Mouse (Mus musculus): ENCODE data around the gene Rab19. TPM values are rescaled to one million over a fixed set of nuclear protein-coding genes. Genes with fewer than 3 reads are reported as not detected.
"Not testable (repeated sequence)": the region's sequence is repeated elsewhere in the genome, so short reads cannot be mapped to it uniquely, and the experiment has no call there.

The Rab19 gene
- polyA plus RNA-seq, 1 experiment from 2014 or later = 0.31 TPM

DNA sequence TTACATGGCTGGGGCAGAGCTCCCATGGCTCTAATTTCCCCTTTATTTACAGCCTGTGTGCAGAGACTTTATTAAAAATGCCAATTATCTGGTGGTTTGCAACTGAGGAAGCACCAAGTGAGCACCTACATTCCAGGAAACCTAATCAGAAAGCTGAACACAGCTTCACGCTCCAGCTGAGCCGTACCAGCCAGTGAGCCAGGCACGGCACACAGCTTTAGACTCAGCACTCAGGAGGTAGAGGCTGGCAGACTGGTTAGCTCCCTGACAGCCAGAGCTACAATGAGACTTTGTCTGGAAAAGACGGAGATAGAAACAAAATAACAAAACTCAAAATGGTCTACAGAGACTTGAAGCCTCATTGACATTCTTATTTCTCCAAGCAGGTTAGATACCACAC, 14.5 kb downstream of the Rab19 start:
- Histone ChIP-seq H3K9me3 (no peaks in the 10 kb centered on the region), H3K27ac (no peak overlapping the region), H3K27me3 (replicated peaks) (no peaks in the 10 kb centered on the region), H3K4me1 (no peaks in the 10 kb centered on the region), H3K4me3 (no peak overlapping the region), H3K4me2 (no peak overlapping the region), H3K36me3 (replicated peaks) (peaks cover 16% of the 10 kb centered on the region), H3K9ac (no peak overlapping the region)
- 81% methylated on average over 4 of the region's 4 CpGs for WGBS
- no peak for ATAC-seq (replicated peaks)

DNA sequence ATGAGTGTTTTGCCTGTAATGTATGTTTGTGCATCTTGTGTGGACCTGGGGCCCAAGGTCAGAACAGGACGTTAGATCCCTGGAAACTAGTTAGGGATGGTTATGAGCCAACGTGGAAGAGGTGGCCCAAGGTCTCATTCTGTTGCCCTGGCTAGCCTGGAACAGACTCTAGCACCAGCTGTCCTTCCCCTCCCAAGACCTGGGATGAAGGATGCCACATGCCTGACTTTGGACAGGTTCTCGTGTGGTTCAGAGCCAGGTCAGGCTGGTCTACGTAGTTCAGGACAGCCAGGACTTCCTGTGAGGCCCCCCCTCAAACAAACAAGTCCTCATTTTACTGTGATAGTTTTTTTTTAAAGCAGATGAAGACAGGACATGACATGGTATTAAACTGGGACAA, 14.9 kb downstream of the Rab19 start:
- no peak for ATAC-seq (replicated peaks)
- no peak overlapping the region for H3K27ac ChIP-seq

DNA sequence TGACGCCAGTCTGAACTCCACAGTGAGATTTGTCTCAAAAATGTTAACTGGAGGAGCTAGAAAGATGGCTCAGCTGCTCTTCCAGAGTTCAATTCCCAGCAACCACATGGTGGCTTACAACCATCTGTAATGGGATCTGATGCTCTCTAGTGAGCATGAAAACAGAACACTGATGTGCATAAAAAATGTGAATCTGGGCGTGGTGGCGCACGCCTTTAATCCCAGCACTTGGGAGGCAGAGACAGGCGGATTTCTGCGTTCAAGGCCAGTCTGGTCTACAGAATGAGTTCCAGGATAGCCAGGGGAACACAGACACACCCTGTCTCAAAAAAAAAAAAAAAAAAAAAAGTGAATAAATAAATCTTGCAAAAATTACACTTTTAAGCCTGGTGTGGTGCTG, 16.1 kb downstream of the Rab19 start:
- no peak overlapping the region for H3K9ac ChIP-seq
- no peaks in the 10 kb centered on the region for H3K4me1 ChIP-seq
- H3K36me3 ChIP-seq (replicated peaks) = peaks cover 19% of the 10 kb centered on the region
- H3K27me3 ChIP-seq (replicated peaks) = no peaks in the 10 kb centered on the region
- H3K4me2 ChIP-seq = no peak overlapping the region
- WGBS = 93% methylated on average over 6 of the region's 6 CpGs
- H3K27ac ChIP-seq = no peak overlapping the region
- H3K9me3 ChIP-seq = no peaks in the 10 kb centered on the region
- H3K4me3 ChIP-seq = no peak overlapping the region
- no peak for ATAC-seq (replicated peaks)

More for the DNA sequence above, 14.9 kb downstream of the Rab19 start:
- no peak overlapping the region for H3K9ac ChIP-seq
- H3K4me1 ChIP-seq = no peaks in the 10 kb centered on the region
- no peak overlapping the region for H3K4me2 ChIP-seq
- WGBS = 86% methylated on average over 4 of the region's 4 CpGs
- peaks cover 16% of the 10 kb centered on the region for H3K36me3 ChIP-seq (replicated peaks)
- H3K9me3 ChIP-seq = no peaks in the 10 kb centered on the region
- H3K27me3 ChIP-seq (replicated peaks) = no peaks in the 10 kb centered on the region
- H3K4me3 ChIP-seq = no peak overlapping the region

DNA sequence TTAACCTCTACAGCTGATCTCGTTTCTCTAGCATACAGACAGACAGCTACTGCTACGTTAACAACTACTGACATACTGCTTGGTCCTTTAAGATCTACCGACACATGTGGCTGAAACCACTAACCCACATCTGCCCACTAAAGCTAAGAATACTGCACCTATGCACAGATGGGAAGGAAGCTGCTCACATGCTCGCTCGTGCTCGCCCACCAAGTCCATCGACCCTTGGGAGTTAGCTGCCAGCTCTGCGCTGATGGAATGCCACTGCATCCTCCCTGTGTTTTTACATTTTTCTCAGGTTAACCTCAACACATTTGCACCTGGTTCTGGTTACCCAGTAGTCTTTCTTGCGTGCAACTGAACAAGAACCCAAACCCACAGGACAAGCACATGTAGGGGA, 17.4 kb downstream of the Rab19 start:
- Histone ChIP-seq H3K4me3 (no peak overlapping the region), H3K27ac (no peak overlapping the region), H3K4me2 (no peak overlapping the region), H3K9ac (no peak overlapping the region), H3K36me3 (replicated peaks) (peaks cover 22% of the 10 kb centered on the region), H3K4me1 (no peaks in the 10 kb centered on the region), H3K9me3 (no peaks in the 10 kb centered on the region), H3K27me3 (replicated peaks) (no peaks in the 10 kb centered on the region)
- WGBS = 94% methylated on average over 9 of the region's 9 CpGs
- ATAC-seq (replicated peaks) = no peak

DNA sequence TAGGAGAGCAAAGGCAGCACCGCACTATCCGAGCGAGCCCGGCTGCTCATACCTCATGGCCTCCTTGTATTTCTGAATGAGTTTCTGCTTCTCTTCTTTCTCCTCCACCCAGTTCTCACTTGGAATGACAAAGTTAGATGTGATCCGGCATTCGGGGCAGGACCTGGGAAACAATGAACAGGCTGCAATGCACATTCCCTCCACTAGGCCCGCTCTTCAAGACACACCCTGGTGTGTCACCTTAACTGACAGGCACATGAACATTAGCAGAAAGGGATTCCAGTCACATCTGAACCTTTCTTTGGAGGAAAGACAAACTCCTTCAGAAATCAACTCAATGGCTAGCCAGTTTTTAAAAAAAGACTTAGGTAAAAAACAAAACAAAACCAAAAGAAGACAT, 19.4 kb downstream of the Rab19 start:
- WGBS = 61% methylated on average over 7 of the region's 7 CpGs
- Histone ChIP-seq H3K27ac (no peak overlapping the region), H3K9me3 (no peaks in the 10 kb centered on the region), H3K4me1 (no peaks in the 10 kb centered on the region), H3K9ac (no peak overlapping the region), H3K36me3 (replicated peaks) (peaks cover 36% of the 10 kb centered on the region), H3K27me3 (replicated peaks) (no peaks in the 10 kb centered on the region), H3K4me3 (no peak overlapping the region), H3K4me2 (no peak overlapping the region)
- no peak for ATAC-seq (replicated peaks)

DNA sequence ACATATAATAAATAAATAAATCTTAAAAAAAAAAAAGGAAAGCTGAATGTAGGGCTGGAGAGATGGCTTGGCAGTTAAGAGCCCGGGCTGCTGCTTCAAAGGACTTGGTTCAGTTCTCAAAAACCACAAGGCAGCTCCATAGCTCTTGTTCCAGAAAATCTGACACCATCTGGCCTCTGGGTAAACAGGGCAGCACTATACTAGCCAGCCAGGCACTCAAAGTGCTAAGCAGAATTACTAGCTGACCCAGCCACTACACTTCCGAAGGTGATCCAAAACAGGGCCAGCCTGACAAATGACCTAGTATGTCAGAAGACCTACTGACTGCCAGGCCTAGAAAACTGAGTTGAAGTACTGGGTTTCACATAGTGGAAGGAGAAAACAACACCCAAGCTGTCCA, 22.2 kb downstream of the Rab19 start:
- no peak for ATAC-seq (replicated peaks)
- WGBS = 93% methylated on average over 2 of the region's 2 CpGs
- Histone ChIP-seq H3K9me3 (no peaks in the 10 kb centered on the region), H3K27me3 (replicated peaks) (no peaks in the 10 kb centered on the region), H3K4me2 (no peak overlapping the region), H3K36me3 (replicated peaks) (peaks cover 39% of the 10 kb centered on the region), H3K4me1 (no peaks in the 10 kb centered on the region), H3K9ac (no peak overlapping the region), H3K4me3 (no peak overlapping the region), H3K27ac (no peak overlapping the region)

DNA sequence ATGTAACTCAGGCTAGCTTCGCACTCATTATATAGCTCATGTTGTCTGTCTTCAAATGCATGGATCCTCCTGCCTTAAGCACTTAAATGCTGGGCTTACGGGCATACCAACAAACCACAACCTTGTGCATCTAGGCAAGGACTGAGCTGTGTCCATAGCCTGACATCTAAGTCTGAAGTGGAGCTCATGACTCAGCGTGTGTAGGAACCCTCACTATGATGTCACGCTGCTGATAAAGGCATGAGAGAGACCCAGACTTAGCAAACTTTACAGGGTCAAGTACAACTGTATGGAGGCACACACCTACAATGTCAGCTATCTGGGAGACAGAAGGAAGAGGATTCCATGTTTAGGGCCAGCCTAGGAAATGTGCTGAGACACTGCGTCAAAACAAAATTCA, 25.5 kb downstream of the Rab19 start:
- Histone ChIP-seq H3K9ac (no peak overlapping the region), H3K27me3 (replicated peaks) (no peaks in the 10 kb centered on the region), H3K4me1 (no peaks in the 10 kb centered on the region), H3K9me3 (no peaks in the 10 kb centered on the region), H3K27ac (no peak overlapping the region), H3K4me2 (no peak overlapping the region), H3K4me3 (no peak overlapping the region), H3K36me3 (replicated peaks) (peaks cover 31% of the 10 kb centered on the region)
- ATAC-seq (replicated peaks) = no peak
- WGBS = 93% methylated on average over 5 of the region's 5 CpGs

DNA sequence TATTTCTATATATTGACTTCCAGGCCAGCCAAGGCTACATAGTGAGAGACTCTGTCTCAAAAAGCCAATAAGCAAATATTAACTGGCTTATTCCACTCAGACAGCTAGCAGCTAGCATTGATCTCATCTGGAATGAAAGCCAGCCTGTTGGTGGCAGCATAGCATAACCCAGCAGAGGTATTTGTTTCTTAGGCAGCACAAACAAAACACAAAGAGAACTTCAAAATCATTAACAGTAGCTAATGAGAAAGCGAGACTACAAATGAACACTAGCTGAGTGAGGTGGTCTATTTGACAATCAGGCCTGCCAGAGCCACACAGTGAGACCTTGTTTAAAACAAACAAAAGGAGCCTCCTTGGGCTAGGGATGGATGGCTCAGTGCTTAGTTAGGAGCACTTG, 33.1 kb downstream of the Rab19 start:
- no peak overlapping the region for H3K4me3 ChIP-seq
- 66% methylated on average over 1 of the region's 1 CpGs for WGBS
- ATAC-seq (replicated peaks) = no peak

DNA sequence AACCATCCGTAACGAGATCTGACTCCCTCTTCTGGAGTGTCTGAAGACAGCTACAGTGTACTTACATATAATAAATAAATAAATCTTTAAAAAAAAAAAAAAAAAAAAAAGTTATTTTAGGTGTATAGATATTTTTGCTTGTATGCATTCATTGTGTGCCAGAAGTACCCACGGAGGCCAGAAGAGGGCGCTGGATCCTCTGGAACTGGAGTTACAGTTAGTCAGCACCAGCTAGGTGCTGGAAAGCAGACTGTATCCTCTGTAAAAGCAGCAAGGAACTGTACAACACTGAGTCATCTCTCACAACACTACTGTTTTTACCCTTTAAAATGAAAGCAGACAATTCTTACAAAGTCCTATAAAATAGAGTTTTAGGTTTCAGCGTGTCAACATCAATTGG, 34.8 kb downstream of the Rab19 start:
- Histone ChIP-seq H3K27ac (no peak overlapping the region), H3K9me3 (no peaks in the 10 kb centered on the region), H3K36me3 (replicated peaks) (0 out of 2 replicates have a peak, but pooled peaks cover 1% of the 10 kb centered on the region), H3K27me3 (replicated peaks) (no peaks in the 10 kb centered on the region), H3K4me3 (no peak overlapping the region), H3K4me1 (peaks cover 31% of the 10 kb centered on the region), H3K9ac (no peak overlapping the region), H3K4me2 (no peak overlapping the region)
- no peak for ATAC-seq (replicated peaks)
- 50% methylated on average over 3 of the region's 5 CpGs for WGBS

More for the DNA sequence above, 33.1 kb downstream of the Rab19 start:
- no peaks in the 10 kb centered on the region for H3K9me3 ChIP-seq
- H3K36me3 ChIP-seq (replicated peaks) = peaks cover 6% of the 10 kb centered on the region; the same call in 1 of the 2 replicates
- peaks cover 28% of the 10 kb centered on the region for H3K4me1 ChIP-seq
- H3K27ac ChIP-seq = peak overlapping the region; percentile 23; the same call in 1 of the 2 replicates
- H3K9ac ChIP-seq = no peak overlapping the region
- H3K27me3 ChIP-seq (replicated peaks) = no peaks in the 10 kb centered on the region
- H3K4me2 ChIP-seq = no peak overlapping the region

DNA sequence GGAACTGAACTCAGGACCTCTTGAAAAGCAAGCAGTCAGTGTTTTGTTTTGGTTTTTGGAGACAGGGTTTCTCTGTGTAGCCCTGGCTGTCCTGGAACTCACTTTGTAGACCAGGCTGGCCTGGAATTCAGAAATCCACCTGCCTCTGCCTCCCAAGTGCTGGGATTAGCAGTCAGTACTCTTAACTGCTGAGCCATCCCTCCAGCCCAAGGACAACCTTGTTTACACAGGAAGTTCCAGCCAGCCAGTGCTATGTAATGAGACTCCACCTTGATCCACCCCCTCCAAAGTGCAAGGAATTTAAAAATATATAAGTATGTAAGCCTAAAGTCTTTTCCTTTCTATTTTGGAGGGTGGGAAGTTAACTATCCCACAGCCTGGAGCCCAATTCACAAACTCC, 35.7 kb downstream of the Rab19 start:
- not testable (repeated sequence) for H3K27ac ChIP-seq; H3K4me2 ChIP-seq; H3K9me3 ChIP-seq; H3K9ac ChIP-seq; H3K36me3 ChIP-seq (replicated peaks); H3K27me3 ChIP-seq (replicated peaks); ATAC-seq (replicated peaks); H3K4me3 ChIP-seq
- H3K4me1 ChIP-seq = peaks cover 31% of the 10 kb centered on the region

DNA sequence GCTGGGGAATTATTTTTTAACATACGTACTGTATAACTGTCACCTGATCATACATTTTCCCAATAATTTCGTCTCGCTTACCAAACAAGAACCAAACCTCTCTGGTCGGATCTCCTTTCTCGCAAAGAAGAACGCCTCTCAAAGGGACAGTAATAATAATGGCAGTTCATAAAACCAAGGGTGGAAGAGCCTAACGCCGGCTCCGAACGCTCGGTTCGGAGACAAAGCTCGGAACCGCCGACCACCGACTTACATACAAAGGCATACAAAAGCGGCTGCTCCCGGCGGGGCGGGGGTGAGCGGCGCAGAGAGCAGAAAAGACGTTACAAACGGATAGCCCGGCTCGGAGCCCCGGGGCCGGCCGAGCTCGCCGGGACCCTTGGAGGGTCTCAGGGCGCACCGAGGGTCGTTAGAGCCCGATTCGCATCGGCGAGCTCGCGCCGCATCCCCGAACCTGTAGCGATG, 38.4 kb downstream of the Rab19 start:
- Histone ChIP-seq H3K9ac (peak overlapping the region; percentile 90), H3K27me3 (replicated peaks) (no peaks in the 10 kb centered on the region), H3K4me1 (peaks cover 22% of the 10 kb centered on the region), H3K36me3 (replicated peaks) (no peaks in the 10 kb centered on the region), H3K9me3 (no peaks in the 10 kb centered on the region), H3K4me3 (peak overlapping the region; percentile 70), H3K4me2 (peak overlapping the region; percentile 66), H3K27ac (peak overlapping the region; percentile 94)
- 0% methylated on average over 43 of the region's 43 CpGs for WGBS
- ATAC-seq (replicated peaks) = no peak

DNA sequence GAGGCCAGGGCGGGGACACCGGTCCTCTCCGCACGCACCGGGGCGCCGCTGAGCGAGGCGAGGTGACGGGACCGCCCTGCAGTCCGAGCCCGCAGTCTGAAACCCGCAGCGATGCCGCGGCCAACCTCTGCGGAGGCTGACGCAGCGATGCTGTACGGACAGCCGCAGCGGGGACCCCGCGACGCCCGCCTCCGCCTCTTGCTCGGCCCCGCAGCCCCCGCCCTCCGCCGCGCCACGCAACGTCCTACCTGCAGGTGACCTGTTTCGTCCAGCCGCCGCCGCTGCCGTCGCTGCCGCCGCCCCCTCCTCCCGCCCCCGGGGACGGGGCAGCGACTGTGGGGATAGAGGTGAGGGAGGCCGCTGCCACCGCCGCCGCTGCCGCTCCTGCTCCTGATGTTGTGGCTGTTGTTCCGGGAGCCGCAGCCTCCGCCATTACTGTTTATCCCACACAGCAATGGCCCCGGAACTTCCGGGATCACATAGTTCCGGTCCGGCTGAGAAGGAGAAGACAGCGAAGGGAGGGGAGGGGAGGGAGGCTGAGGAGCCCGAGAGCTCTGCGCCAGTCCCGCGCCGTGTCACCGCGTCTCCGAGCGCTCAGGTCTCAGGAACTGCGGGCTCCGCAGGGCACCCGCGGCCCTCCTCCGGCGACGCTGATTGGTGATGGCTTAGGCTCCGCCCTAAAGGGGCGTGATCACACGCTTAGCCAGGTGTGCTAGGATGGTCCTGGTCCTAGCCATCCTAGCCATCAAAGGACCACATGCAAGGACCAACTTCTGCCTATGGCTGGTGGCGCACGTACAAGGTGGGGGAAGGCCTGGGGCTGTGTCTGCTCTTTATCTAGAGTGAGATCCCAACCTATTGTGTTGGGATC, 39.1 kb downstream of the Rab19 start, which contains the start of gene Mkrn1:
Mkrn1 (minus strand) TSS at position 612 of the 871 bp plus-strand sequence.
- H3K4me2 ChIP-seq = peak within 1 kb of the TSS; percentile 66
- H3K27ac ChIP-seq = peak within 1 kb of the TSS; percentile 94
- ATAC-seq (replicated peaks) = peak; percentile 97
- peak within 1 kb of the TSS; percentile 70 for H3K4me3 ChIP-seq
- peak within 1 kb of the TSS; percentile 90 for H3K9ac ChIP-seq
- under 1% methylated on average over 58 of the region's 82 CpGs for WGBS
- H3K36me3 ChIP-seq (replicated peaks) = no peaks in the 10 kb centered on the region
- no peaks in the 10 kb centered on the region for H3K27me3 ChIP-seq (replicated peaks)
- H3K9me3 ChIP-seq = no peaks in the 10 kb centered on the region
- peaks cover 18% of the 10 kb centered on the region for H3K4me1 ChIP-seq

DNA sequence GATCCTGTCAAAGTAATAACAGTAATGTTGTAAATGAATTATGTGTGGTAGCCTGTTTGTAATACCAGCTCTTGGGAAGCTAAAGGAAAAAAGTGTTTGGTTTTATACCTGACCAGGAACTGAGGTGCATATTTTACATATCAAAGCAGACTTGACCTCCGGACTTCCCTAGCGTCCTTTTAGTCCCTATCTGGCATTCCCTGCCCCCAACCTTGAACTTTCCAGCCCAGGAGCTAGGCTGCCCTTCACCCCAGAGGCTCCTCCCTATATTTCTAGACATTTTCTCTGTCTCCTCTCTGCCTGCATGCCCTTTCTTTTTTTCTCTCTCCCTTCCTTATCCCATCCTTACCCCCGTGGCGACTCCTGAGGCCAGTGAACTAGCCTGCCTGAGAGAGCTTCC, 39.9 kb downstream of the Rab19 start:
- 44% methylated on average over 4 of the region's 4 CpGs for WGBS
- Histone ChIP-seq H3K27ac (peak overlapping the region; percentile 94), H3K4me3 (peak overlapping the region; percentile 70), H3K9ac (no peak overlapping the region), H3K9me3 (no peaks in the 10 kb centered on the region), H3K4me2 (peak overlapping the region; percentile 66), H3K4me1 (peaks cover 18% of the 10 kb centered on the region), H3K36me3 (replicated peaks) (no peaks in the 10 kb centered on the region), H3K27me3 (replicated peaks) (no peaks in the 10 kb centered on the region)
- no peak for ATAC-seq (replicated peaks)
